ENCODE assay signal across 7 mouse cellular contexts in the genomic region with DNA sequence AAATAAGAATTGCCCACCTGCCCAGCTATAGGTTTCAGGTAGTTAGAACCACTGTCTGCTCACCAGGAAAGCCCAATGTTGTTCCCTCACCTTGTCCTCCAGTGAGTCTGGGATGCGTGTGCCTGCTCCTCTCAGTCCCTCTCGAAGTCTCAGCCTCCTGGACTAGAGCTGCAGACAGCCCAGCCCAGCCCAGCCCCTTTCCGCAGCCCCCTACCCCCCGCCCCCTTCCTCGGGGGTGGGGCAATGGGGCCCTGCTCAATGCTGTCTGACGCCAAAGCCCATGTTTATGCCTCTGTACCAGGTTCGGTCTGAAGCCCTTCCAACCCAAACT. TPM values are rescaled to one million over a fixed set of nuclear protein-coding genes. Genes with fewer than 3 reads are reported as not detected.
A peak's percentile ranks its signal among the peaks of the same experiment; 100 is the strongest.
DNase-seq lines count a peak whose midpoint lies in the region; TF ChIP-seq lines count a peak whose summit lies in the region.

A gene (minus strand): TSS at position 207 of the 331 bp plus-strand sequence.

- no peak for TF ChIP-seq POLR2A in cortical plate, adult 2 months (IDR thresholded peaks at IDR 0.05; ENCODE audit: extremely low read depth, insufficient read depth, low read length)

- H3K4me3 ChIP-seq in cortical plate, adult 2 months (ENCODE audit: insufficient read depth, low read length), result peak within 1 kb of the TSS; percentile 62
- H3K4me3 ChIP-seq in macrophage (ENCODE audit: inconsistent target), result peak within 1 kb of the TSS; percentile 33

- DNase-seq in thymus, postnatal 14 days, result peak; percentile 15
- no peak for DNase-seq in thymus, adult 18-20 months
- DNase-seq in heart, adult 18-20 months, result peak in 1 of 2 experiments; percentile 9
- peak; percentile 8 for DNase-seq in kidney, postnatal 14 days
- no peak for DNase-seq in spleen, adult 12 weeks (ENCODE audit: low spot score)

- no peaks in the 10 kb centered on the region for H3K36me3 ChIP-seq in macrophage (ENCODE audit: inconsistent target)

- no peaks in the 10 kb centered on the region for H3K4me1 ChIP-seq in cortical plate, adult 2 months (ENCODE audit: control insufficient read depth, insufficient read depth, low read length)

- no peak for TF ChIP-seq CTCF in cortical plate, adult 2 months (IDR thresholded peaks at IDR 0.05; ENCODE audit: extremely low read depth, insufficient read depth, low read length)

- 22% methylated on average over 6 of the region's 7 CpGs for WGBS in macrophage (ENCODE audit: missing documents)

- no peaks in the 10 kb centered on the region for H3K79me2 ChIP-seq in macrophage (ENCODE audit: inconsistent target)

- no peak within 1 kb of the TSS for H3K27ac ChIP-seq in cortical plate, adult 2 months (ENCODE audit: insufficient read depth, low read length)
- peak within 1 kb of the TSS; percentile 10; the same call in 1 of the 2 replicates for H3K27ac ChIP-seq in macrophage

RNA-seq across cellular contexts. Expression of the gene that starts here (rescaled TPM):
- 43.1 and 45.2 TPM in 2 replicates for polyA plus RNA-seq in cortical plate, adult 2 months (2012; rRNA removed)
- 10 to 100 TPM; 21.8 to 24.2 TPM for total RNA-seq in heart, adult 18-20 months (2021)
- total RNA-seq in macrophage (2018; cell fraction: chromatin; rRNA removed), result 10 to 100 TPM in 2 of 26 experiments, 1 to 10 TPM in 22, under 1 TPM in 1, not detected in 1; 0.78 to 33.2 (median 4.4) TPM
- 10 to 100 TPM in 5 of 26 experiments, 1 to 10 TPM in 21; 6.3 to 11.4 (median 8.8) TPM for total RNA-seq in macrophage (2018; cell fraction: cytosol; rRNA removed)
- total RNA-seq in macrophage (2018; cell fraction: nucleus; rRNA removed), result 10 to 100 TPM in 2 of 26 experiments, 1 to 10 TPM in 24; 1.8 to 11.7 (median 4.6) TPM
- 8.0 to 14.9 TPM (median 9.9 TPM) in 3 replicates for polyA plus RNA-seq in macrophage (2018)

Comparison
In these comparisons a context has a peak if more than half of its experiments do, and no peak if none do; other contexts are left out.
1. DNase-seq: peak in thymus, postnatal 14 days (single experiment) and kidney, postnatal 14 days (single experiment); none in thymus, adult 18-20 months (0 of 2) and spleen, adult 12 weeks (single experiment).